ENCODE assay signal across 9 mouse cellular contexts in genomic region chr8:127589291-127589690, GRCm38 (mm10).
DNase-seq lines count a peak whose midpoint lies in the region; ATAC-seq and TF ChIP-seq lines count a peak whose summit lies in the region.
"Had no signal": no experiment of that assay in that cellular context is flagged by ENCODE, and none has a peak within 500 bp of the region (broad histone marks: within the 10 kb centered on the region; RNA-seq: fewer than 3 reads in every experiment).

No protein-coding gene starts in this region.

- TF ChIP-seq CTCF in Patski (IDR thresholded peaks at IDR 0.05) = peak; percentile 91
- peak; percentile 87 for TF ChIP-seq CTCF in liver, embryonic 14.5 days (IDR thresholded peaks at IDR 0.05; ENCODE audit: low read depth)

- H3K27ac ChIP-seq in liver, embryonic 14.5 days = no peak overlapping the region
- H3K27ac ChIP-seq: neural tube, embryonic 13.5 days had no signal

- in situ Hi-C loops in Patski (cut with MboI; ENCODE audit: low pct_unique_long_range_greater_than_20kb) = loop anchor here (5.0 to 10.0 kb wide), 3 partner anchors 257 to 906 kb away; no protein-coding TSS in a partner anchor

- H3K4me3 ChIP-seq in liver, embryonic 14.5 days (ENCODE audit: insufficient read depth in 1 of 2, low read depth in 2 of 2, low read length in 2 of 2) = no peak overlapping the region
- H3K4me3 ChIP-seq: neural tube, embryonic 13.5 days had no signal

- no peak overlapping the region for H3K9ac ChIP-seq in liver, embryonic 14.5 days (replicated peaks)
- H3K9ac ChIP-seq: neural tube, embryonic 13.5 days had no signal

- ATAC-seq in monocyte, adult 5-6 weeks (replicated peaks; ENCODE audit: insufficient number of reproducible peaks, low FRiP score, low TSS enrichment, poor library complexity, severe bottlenecking) = no peak
- ATAC-seq in Patski = no peak
- ATAC-seq in liver, embryonic 14.5 days (ENCODE audit: insufficient read depth) = peak; percentile 49; the same call in 1 of the 2 replicates

- no peaks in the 10 kb centered on the region for H3K27me3 ChIP-seq in Patski
- H3K27me3 ChIP-seq in liver, embryonic 14.5 days (ENCODE audit: control insufficient read depth, insufficient read depth, low read length) = no peaks in the 10 kb centered on the region
- H3K27me3 ChIP-seq: neural tube, embryonic 13.5 days had no signal

- CTCF ChIA-PET in Patski (lab: Charles Lee) = interaction anchor here (1.0 to 4.2 kb wide), 5 partner anchors 12 to 773 kb away, joined by 3 to 22 read pairs (median 5); no protein-coding TSS in a partner anchor

- POLR2A ChIA-PET in Patski (lab: Charles Lee) = no interaction called here

- no peaks in the 10 kb centered on the region for H3K9me3 ChIP-seq in liver, embryonic 14.5 days (ENCODE audit: control insufficient read depth, low read length)
- H3K9me3 ChIP-seq: neural tube, embryonic 13.5 days had no signal

- DNase-seq in monocyte, adult 2 months (ENCODE audit: low read depth in 1 of 2, low spot score in 2 of 2) = peak; percentile 3 to 31
- no peak for DNase-seq in Patski (ENCODE audit: low read depth, low spot score)
- peak; percentile 17 for DNase-seq in c-Kit-positive CD71-positive TER-119-positive erythroid progenitor cells, embryonic 14.5 days (ENCODE audit: low spot score)
- DNase-seq in heart, adult 9 months (ENCODE audit: low spot score in 2 of 2) = peak; percentile 31 to 45
- DNase-seq in liver, embryonic 14.5 days (ENCODE audit: low read depth in 3 of 3, low spot score in 3 of 3) = peak in 1 of 3 experiments; percentile 7
- peak; percentile 40 for DNase-seq in right cerebral cortex, postnatal 4 days
- no peak for DNase-seq in layer of hippocampus, adult 9-11 months

- WGBS in liver, embryonic 14.5 days (ENCODE audit: insufficient replicate concordance) = 10% methylated on average over 4 of the region's 4 CpGs

- no peak for TF ChIP-seq EP300 in liver, embryonic 14.5 days (IDR thresholded peaks at IDR 0.05; ENCODE audit: low read depth)

- H3K4me2 ChIP-seq in liver, embryonic 14.5 days (ENCODE audit: low read depth) = no peak overlapping the region
- H3K4me2 ChIP-seq: neural tube, embryonic 13.5 days had no signal

- H3K4me1 ChIP-seq in liver, embryonic 14.5 days (replicated peaks; ENCODE audit: control insufficient read depth in 2 of 2, insufficient read depth in 2 of 2, low read length in 1 of 2) = no peaks in the 10 kb centered on the region
- H3K4me1 ChIP-seq: neural tube, embryonic 13.5 days had no signal

- no peaks in the 10 kb centered on the region for H3K36me3 ChIP-seq in liver, embryonic 14.5 days (replicated peaks; ENCODE audit: control insufficient read depth, insufficient read depth, low read depth)
- H3K36me3 ChIP-seq: neural tube, embryonic 13.5 days had no signal

Comparison
In these comparisons a context has a peak if more than half of its experiments do, and no peak if none do; other contexts are left out.
1. DNase-seq: peak in monocyte, adult 2 months (2 of 2), c-Kit-positive CD71-positive TER-119-positive erythroid progenitor cells, embryonic 14.5 days (single experiment), heart, adult 9 months (2 of 2) and right cerebral cortex, postnatal 4 days (single experiment); none in Patski (single experiment) and layer of hippocampus, adult 9-11 months (single experiment).